Mouse (Mus musculus) forelimb bud, embryonic 11.5 days (tissue): ENCODE measurements at regions not wholly inside any gene's neighbourhood (a gene's known extent, or its start where the extent isn't known, plus 50 kb on each side); places are given as distances from the start of the nearest gene placed in this dataset.
A peak's percentile ranks its signal among the peaks of the same experiment; 100 is the strongest.
"Not testable (repeated sequence)": the region's sequence is repeated elsewhere in the genome, so short reads cannot be mapped to it uniquely, and the experiment has no call there.

Experiments used
- DNase-seq: peaks from one replicate; pipeline ENCODE4 v3.0.0-alpha.2; 2012; ENCODE audit warnings: low read depth, low spot score

DNA sequence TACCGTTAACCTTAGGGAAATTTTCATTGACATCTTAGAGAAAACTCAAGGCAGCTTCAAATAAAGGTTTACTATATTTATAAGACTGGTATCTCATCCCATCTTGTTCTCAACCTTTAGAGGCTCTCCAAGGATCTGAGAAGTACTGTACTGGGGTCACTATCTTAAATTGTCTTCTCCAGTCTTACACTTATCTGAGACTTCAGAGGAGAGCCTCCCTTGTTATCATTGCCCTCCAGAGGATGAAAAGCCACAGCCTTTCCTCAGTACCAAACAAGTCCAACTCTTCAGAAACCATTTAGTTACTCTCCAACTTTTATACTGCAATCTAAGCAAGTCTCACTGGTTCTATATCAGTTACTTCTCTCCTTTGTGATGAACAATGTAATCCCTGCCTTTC is 376.3 kb downstream of the Fbxo8 start:
- no peak for DNase-seq

DNA sequence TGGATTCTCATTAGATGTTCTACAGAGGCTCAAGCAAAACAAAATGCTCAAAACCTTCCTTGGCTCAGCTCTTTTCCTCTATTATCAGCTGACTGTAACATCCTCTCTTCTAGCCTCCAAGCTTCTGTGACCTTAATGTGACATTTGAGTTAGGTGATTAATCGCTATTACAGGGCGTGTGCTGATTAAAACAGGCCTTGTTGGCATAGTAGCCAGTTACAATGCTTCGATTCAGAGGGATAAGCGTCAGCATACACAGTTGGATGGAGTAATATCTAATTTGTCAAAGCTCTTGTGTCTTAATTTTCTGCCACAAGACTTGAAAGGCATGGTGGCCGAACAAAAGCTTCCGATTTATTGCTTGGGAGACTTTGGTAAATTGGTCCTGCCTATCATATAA is 378.2 kb downstream of the Fbxo8 start:
- DNase-seq, result no peak

DNA sequence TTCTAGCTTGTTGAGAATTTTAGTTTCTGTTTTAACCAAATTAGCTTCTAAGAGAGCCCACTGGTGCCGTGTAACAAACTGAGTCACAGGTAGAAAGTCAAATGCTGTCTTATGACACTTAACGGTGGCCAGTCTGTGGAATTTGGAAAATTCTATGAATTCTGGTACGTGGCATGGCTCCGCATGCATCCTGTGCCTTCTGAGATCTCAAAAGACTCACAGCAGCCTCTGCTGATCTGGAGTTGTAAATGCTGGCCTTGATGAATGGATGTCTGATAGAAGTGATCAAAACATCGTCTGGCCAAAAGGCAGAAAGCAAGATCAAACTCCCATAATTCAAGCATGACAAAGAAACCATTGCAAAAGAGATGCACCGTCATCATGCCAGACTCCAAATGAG is 381.5 kb downstream of the Fbxo8 start:
- no peak for DNase-seq

DNA sequence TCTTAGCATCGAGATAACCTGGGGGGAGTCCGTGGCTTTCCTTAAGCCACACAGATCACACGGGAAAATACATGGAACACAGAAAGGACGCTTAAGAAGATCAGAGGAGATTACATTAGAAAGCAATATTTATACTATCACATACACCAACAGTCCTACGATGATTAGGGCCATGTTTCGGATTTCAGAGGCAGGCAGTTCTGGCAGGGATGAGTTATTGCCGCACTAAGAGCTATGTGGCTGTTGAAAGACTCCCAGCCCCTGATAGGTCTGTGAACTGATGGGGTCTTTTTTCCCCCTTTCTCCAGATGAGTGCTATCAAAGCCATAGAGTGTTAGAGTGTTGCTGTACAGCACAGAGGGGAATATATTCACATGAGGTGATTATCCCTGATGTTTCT is 358.6 kb upstream of the Hand2 start:
- peak; percentile 78 for DNase-seq

DNA sequence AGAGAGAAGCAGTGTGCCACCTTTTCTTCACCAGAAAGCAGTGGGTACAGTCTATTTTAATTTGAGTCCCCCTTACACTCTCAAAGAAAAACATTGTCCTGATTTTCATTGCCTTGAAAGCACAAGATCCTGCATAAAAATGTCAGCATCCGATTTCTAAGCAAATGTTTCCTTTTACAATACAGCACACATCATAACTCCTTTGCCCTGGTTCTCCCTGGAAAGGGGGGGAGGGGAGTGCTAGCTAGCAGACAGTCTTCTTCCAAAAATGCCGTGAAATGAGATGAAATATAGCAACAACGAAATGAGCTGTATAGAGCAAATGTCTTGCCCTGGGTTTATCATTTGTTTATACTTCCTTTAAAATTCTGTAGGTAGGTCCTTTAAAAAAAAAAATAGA is 350.5 kb upstream of the Hand2 start:
- peak; percentile 41 for DNase-seq

DNA sequence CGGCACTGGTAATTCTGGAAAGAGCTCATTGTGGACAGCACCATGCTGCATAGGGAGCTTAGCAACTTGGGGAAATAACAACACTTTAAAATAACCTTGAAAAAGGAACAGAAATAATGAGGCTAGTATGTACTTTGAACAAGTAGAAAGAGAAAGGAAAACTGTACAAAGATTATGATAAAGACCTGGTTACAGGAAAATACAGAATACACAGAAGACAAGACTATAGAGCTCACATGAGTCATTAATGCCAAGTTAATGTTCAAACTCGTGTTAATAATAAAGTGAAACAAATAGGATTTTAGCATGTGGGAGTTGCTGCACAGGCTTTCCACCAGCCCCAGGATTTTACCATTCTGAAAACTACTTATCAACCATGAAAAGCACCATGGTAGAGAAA is 341.8 kb upstream of the Hand2 start:
- DNase-seq, result no peak

DNA sequence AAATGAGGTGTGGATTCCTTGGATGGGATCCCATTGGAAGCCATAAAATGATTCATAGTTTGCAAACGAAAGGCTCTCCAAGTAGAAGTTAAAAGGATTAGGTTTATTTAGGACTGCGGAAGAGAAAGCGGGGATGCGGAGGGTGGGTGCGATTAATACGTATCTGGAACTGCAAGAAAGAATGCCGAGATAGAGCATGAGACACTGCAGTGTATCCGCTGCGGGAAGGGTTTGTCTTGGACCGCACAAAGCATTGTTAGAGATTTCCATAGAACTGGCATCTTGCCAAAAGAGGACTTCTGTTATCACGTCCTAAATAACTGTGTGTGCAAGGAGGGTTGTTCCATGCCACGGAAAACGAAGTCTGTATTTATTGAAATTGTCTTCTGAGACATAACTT is 341.4 kb upstream of the Hand2 start:
- DNase-seq, result no peak

DNA sequence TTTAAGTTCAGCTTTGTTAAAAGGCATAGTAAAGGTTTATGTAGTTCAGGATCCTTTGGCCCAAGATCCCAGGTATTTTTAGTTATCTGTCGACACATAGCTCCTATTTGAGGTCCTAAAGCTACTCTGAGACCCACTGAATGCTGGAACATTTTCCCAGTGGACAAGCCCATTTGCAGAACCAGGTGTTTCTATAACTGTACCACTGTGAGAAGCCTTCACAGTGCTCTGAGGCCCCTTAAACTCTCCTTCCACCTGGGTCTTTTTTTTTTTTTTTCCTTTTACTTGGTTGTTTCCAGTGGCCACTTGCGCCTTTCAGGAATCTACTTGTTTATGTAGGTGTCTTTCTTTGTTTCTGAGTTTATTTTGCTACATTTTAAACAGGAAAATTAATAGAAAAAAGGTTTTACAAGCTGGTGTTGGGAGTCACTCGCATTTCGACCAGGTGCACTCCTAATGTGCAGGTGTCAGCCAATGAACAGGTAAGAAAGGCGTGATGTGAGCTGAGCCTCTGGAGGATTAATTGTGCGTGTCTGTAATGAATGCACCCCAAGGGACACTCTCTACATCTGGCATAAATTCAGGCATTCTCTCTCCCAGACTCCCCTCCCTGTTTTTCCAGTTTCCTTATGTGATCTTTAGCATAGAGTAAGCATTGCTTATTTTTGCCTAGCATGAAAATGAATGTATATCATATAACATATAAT is 310.3 kb upstream of the Hand2 start:
- peak; percentile 46 for DNase-seq

DNA sequence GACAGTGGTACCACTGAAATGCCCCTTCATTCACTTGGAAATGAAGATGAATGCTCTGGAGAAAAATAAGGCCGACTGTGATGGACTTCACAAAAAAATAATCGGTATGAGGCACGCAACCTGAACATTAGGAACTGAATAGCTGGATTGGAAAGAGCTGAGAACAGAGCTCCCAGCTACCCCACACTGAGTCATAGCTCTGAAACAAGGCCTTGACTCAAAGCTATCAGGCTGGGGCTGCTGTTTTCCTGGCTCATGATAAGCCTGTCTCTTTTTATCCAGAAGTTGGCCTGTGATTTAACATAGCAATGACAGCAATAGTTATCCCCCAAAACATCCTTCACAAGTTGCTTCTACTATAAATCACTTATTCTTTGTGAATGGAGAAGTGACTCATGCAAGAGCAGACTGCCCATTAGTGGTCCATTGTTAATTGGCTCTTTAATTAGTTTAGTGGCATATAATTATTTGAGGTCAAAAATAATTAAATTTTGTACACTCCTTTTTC is 306.9 kb upstream of the Hand2 start:
- DNase-seq, result no peak

DNA sequence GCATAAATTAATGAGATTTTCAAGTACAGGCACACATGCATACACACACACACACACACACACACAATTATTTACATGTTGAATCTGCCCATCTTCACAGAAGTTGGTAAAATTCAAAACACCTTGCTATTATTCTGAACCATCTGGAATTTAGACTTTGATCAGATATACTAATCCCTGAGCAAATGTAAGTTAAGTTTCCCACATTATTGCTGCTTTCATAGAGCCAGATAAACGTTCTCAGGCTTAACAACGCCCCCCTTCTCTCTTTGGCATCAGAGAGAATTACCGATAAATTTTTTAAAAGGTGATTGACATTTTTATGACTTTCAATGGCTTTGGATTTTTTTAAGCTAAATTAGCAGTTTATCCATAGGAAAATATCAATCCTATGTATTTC is 304.5 kb upstream of the Hand2 start:
- no peak for DNase-seq

DNA sequence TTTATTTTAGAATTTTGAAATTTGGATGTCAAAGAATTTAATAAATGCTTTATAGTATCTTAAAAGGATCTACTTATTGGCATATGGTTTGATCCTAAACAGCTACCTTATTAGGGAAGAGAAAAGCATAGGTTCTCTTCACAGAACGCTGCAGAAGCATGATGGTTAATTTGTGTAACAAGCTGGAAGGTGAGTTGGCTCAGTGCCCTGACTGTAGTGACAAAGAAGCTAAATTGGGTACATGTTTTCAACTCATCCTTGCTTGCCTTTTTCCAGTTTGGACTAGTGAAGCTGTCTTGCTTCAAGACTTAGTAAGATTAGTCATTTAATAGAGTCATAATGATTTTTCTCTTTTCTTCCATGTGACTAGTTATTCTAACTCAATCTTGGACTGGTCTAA is 292.7 kb upstream of the Hand2 start:
- DNase-seq, result not testable (repeated sequence)

DNA sequence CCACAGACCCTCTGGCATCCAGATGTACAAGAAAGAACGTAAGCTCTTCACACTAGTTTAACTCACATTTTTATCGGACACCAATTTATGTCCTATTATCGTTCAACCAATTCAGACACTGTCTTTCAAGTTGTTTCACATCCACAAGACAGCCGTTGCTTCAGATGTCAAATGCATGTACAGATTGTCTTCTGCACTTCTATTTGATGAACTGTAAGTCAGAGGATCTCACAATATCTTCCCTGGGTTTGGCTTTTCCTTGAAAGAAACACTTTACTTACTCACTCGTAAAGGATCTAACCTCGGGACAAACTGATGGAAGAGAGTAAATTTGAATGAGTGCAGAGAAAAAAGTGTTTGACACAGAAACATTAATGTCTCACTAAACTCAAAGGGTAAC is 272.3 kb upstream of the Hand2 start:
- no peak for DNase-seq

DNA sequence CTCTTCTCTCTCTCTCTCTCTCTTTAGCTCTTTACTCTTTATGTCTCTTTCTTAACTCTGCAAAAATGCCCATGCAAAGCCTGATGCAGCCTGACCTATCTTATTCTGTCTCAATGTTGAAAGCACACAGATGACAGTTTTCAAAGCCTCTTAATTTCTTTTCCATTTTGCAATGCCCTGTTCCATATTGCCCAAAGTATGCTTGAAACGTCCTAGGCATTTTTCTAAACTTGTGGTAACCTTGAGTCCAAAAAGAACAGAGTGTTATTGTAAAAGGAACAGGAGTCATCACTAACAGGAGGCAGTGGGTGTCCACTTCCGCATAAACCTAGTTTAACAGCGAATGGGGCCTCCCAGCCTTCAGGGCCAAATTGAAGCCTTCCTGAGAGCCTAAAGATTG is 271.9 kb upstream of the Hand2 start:
- no peak for DNase-seq

DNA sequence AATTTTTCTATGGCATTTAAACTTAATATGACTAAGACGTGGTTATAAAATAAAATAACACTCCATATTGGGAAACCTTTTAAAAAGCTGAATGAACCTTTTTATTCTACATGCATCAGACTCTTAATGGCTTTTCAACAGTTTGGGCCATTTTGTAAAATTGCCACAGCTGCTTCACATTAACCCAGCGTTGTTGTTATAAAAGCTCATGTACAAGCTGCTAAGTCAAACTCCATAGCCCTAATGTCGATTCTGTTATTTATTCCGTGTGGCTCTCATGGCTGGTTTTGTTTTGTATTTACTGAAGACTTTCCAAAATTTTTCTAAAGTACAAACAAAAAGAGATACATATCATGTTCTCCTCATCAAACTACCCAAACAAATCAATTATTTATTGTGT is 268.1 kb upstream of the Hand2 start:
- peak; percentile 68 for DNase-seq

DNA sequence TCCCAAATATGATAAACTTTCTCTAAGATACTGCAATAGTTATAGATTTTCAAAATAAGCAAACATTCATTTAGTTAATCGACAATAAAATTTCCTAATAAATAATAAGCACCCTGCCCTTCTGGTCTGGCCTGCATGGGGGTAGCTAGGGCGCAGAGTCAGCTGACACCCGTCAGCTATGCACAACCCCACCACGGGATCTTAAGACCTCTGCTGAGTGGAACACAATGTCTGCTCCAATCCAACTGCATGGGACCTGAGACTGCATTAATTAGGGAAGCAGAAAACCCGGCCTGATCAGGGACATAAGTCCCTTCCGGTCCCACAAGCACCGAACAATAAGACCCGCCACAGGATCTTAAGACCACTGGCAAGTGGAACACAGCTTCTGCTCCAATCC is 243.8 kb upstream of the Hand2 start:
- DNase-seq, result no peak

DNA sequence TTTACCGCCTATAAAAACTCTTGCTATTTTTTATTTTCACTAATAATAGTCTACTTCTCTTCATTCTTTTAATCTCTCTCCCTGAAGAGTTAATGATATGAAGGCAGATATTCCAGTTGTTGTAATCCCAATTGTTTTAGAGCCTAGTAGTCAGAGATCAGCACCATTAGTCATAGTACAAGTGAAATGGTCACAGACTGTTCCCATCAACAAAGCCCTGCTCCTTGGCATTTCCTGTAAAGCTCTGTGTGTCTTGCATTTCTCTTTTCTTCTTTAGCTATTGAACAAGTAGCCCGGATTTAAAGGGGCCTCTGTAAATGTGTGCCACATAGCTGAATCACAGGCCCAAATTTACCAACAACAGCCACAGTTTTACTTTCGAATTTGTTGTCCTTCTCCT is 234.0 kb upstream of the Hand2 start:
- no peak for DNase-seq

DNA sequence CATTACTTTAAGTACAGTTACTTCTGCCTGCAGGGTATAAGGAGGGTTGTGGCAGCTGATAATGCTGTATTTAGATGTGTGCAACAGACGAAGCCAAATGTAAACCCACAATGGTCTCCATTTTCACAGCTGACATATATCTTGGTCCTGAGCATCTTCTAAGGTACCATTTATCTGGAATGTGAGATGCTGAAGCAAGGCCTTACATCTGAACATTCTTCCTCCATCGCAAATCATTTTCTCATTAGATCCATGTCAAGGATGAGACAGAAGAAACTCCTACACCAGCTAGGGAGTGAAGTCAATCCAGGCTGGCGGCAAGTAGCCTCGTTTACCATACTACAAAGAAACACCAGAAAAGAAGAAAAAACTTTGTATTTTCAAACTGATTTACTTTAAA is 228.4 kb upstream of the Hand2 start:
- no peak for DNase-seq

DNA sequence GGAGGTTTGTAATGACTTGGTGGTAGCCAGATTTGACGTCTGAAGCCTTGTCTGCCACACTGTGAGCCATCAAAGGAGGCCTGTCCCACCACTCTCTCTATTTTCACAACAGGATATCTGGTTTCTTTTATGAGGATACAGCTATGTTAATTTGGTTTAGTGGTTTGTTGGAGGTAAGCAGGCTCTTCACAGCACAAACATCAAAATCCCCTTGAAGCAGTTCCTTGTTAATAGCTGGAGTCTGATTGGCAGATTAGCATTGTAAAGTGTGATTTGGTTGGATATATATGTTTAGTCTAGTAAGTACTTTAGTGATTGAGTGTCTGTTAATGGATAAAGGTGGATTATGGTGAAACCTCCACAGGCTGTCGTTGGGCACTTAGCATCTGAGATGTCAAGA is 225.6 kb upstream of the Hand2 start:
- DNase-seq, result peak; percentile 57

DNA sequence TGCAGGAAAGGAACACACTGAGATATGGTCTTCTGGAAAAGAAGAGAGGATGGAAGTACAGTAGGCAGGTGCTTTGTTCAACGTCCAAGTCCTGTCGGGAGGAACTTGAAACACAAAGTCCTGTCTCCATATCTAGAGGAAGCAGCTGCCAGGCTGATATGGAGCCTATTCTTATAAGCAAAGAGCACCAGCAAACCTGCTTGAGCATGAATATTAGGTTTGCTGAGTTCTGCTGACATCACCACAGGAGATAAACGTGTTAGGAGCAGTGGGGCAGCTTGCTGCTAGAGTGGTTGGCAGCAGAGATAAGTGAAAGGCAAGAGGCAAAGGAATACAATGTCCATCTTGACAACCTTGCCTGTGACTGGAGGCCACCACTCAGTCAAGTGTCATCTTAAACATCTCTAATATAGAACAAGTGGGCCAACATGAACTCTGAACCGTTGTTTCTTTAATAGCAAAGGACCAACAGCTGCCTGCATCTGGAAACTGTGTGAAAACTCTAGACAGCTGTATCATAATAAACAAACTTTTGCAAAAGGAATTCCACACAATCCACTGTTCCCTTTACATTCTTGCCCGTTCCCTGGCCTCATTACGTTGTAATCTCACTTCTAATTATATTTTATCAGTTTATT is 209.9 kb upstream of the Hand2 start:
- DNase-seq, result not testable (repeated sequence)

DNA sequence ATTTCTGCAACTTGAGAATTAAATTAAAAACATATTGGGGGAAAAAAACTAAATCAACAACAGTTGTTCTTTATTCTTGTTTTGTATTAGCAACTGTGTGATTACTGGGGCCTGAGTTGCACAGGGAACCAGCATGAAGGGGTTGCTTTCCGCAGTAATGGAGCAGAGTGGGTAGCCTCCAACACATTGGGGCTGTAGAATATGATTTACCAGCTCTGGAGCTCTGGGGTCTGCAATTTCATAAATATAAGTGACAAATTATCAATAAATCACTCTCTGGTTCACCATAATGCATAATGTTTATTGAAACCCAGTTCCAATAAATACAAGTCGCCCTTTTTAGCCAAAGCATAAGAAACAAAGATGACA is 209.4 kb upstream of the Hand2 start:
- no peak for DNase-seq

DNA sequence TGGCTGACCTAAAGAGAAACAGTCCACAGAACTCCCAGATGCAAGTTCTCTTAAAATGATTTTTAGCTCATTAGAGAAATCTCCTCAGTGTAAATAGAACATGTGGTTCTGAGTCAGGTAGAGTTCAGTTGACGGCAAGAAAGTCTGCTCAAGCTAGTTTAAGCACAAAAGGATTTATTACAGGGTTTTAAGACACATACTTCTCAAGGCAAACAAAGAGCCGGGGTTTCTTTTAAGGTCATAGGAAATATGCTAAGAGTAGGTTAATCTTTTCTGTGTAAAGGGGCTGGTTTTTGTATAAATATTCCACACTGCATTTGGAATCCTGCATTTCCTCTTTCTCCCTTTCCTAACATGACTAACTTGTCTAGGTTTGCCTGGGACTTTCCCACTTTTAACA is 206.9 kb upstream of the Hand2 start:
- no peak for DNase-seq

DNA sequence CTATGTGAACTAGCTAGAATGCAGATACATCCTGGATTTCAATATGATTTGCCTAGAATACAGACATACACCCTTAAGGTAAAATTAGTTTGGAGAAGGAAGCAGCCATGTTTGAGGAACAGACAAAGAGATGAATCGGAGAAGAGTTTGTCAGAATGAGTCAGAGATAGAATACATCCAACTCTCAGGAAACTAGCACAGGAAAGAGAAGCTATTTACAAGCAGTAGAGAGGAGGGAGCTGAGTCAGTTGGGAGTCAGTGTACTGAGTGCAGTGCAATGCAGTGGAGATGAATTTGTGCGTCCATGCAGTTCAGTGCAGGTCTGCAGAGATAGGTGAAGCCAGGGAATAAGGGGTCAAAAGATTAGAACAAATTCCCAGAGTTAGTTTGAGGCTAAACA is 205.5 kb upstream of the Hand2 start:
- no peak for DNase-seq

DNA sequence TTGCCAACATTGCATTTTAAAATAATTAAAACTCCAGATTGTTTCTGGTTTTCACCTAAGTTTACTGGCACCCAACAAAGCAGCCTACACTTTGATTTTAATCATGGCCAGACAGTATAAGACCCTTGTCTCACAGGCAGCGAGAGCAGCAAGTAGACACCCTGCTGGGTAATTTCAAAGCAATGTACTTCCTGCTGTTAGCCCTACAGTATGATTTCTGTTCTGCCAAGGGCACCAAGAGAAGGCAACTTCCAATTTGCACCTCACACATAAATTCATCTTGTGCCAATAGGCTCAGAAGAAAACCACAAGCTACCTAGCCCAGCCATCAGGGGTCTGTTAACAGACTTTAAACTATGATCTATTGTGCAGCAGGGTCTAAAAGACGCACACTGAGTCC is 186.7 kb upstream of the Hand2 start:
- DNase-seq, result peak; percentile 59

DNA sequence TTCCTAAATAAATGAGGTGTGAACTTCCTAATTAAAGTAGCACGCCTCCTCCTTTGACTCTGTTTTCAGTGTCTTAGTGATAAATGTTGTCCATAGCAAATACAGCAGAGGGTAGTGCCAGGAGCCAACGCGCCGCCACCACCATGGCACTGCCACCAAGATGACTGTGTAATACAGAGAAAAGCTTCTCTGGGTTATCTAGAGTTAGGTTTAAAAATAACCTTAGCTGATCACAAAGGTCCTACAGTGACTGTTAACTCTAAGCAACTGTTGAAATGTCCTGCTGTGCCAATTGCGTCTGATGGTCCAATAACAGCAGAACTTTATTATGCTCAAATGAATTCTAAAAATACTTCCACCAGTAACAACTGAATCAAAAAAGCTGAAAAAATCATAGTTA is 186.1 kb upstream of the Hand2 start:
- no peak for DNase-seq
